9 mouse cellular contexts compared by ENCODE assay signal in genomic region chr3:96427761-96428462, GRCm38 (mm10). TPM values are rescaled to one million over a fixed set of nuclear protein-coding genes. Genes with fewer than 3 reads are reported as not detected.
DNase-seq lines count a peak whose midpoint lies in the region; ATAC-seq and TF ChIP-seq lines count a peak whose summit lies in the region.
"Had no signal": no experiment of that assay in that cellular context is flagged by ENCODE, and none has a peak within 500 bp of the region (broad histone marks: within the 10 kb centered on the region; RNA-seq: fewer than 3 reads in every experiment).

No protein-coding gene starts in this region.

- H3K4me2 ChIP-seq in hindbrain, embryonic 12.5 days (replicated peaks) = no peak overlapping the region
- H3K4me2 ChIP-seq in CH12.LX (ENCODE audit: insufficient read depth, low read depth, poor library complexity, severe bottlenecking) = peak overlapping the region; percentile 68
- H3K4me2 ChIP-seq in heart, postnatal 0 days (ENCODE audit: low read depth, low read length) = peak overlapping the region; percentile 39
- no peak overlapping the region; the same call in 1 of the 2 replicates for H3K4me2 ChIP-seq in limb, embryonic 14.5 days (replicated peaks; ENCODE audit: low read depth, low read length, severe bottlenecking)
- H3K4me2 ChIP-seq in stomach, embryonic 14.5 days (replicated peaks; ENCODE audit: low read depth, low read length) = peak overlapping the region; percentile 14; the same call in 1 of the 2 replicates

- H3K79me2 ChIP-seq in CH12.LX (replicated peaks; ENCODE audit: control insufficient read depth, extremely low read depth, insufficient read depth, poor library complexity, severe bottlenecking) = no peaks in the 10 kb centered on the region

- ATAC-seq in hindbrain, embryonic 12.5 days (ENCODE audit: low FRiP score) = no peak
- ATAC-seq in heart, postnatal 0 days (ENCODE audit: insufficient read depth, low read depth) = peak; percentile 74
- peak; percentile 53 for ATAC-seq in limb, embryonic 14.5 days (ENCODE audit: low FRiP score, low read depth)
- ATAC-seq in stomach, embryonic 14.5 days (ENCODE audit: insufficient number of reproducible peaks, insufficient read depth, low FRiP score, low read depth) = 0 out of 2 replicates have a peak, but pooled peaks have one; percentile 8

- no peak; the same call in none of the 2 replicates for TF ChIP-seq RAD21 in CH12.LX (IDR thresholded peaks at IDR 0.05; ENCODE audit: low read depth, low read length)

- H3K4me1 ChIP-seq in hindbrain, embryonic 10.5 days (replicated peaks) = peaks cover 46% of the 10 kb centered on the region
- H3K4me1 ChIP-seq in hindbrain, embryonic 12.5 days = no peaks in the 10 kb centered on the region
- peaks cover 14 to 53% of the 10 kb centered on the region in 2 experiments for H3K4me1 ChIP-seq in CH12.LX (ENCODE audit: control insufficient read depth in 1 of 2, insufficient read depth in 2 of 2)
- no peaks in the 10 kb centered on the region for H3K4me1 ChIP-seq in heart, postnatal 0 days (ENCODE audit: control insufficient read depth, insufficient read depth)
- no peaks in the 10 kb centered on the region for H3K4me1 ChIP-seq in limb, embryonic 14.5 days (ENCODE audit: control insufficient read depth, insufficient read depth, low read length)
- no peaks in the 10 kb centered on the region; the same call in 1 of the 2 replicates for H3K4me1 ChIP-seq in stomach, embryonic 14.5 days (ENCODE audit: control insufficient read depth, insufficient read depth, low read length)

- H3K9me3 ChIP-seq in hindbrain, embryonic 10.5 days = no peaks in the 10 kb centered on the region
- H3K9me3 ChIP-seq in hindbrain, embryonic 12.5 days (replicated peaks) = no peaks in the 10 kb centered on the region
- no peaks in the 10 kb centered on the region for H3K9me3 ChIP-seq in CH12.LX (replicated peaks; ENCODE audit: low read length)
- no peaks in the 10 kb centered on the region for H3K9me3 ChIP-seq in heart, postnatal 0 days (replicated peaks; ENCODE audit: control insufficient read depth, low read length)
- H3K9me3 ChIP-seq in limb, embryonic 14.5 days (ENCODE audit: control insufficient read depth, low read length) = no peaks in the 10 kb centered on the region
- no peaks in the 10 kb centered on the region for H3K9me3 ChIP-seq in stomach, embryonic 14.5 days (ENCODE audit: control insufficient read depth, low read depth, low read length)

- no peaks in the 10 kb centered on the region for H3K36me3 ChIP-seq in hindbrain, embryonic 10.5 days
- no peaks in the 10 kb centered on the region for H3K36me3 ChIP-seq in hindbrain, embryonic 12.5 days
- no peaks in the 10 kb centered on the region for H3K36me3 ChIP-seq in CH12.LX (replicated peaks in 1 of 2; ENCODE audit: control insufficient read depth in 1 of 2, insufficient read depth in 1 of 2, low read length in 1 of 2)
- no peaks in the 10 kb centered on the region for H3K36me3 ChIP-seq in heart, postnatal 0 days (replicated peaks; ENCODE audit: control insufficient read depth, insufficient read depth, low read length)
- H3K36me3 ChIP-seq in limb, embryonic 14.5 days (ENCODE audit: control insufficient read depth, insufficient read depth, low read length) = no peaks in the 10 kb centered on the region
- no peaks in the 10 kb centered on the region for H3K36me3 ChIP-seq in stomach, embryonic 14.5 days (ENCODE audit: control insufficient read depth, insufficient read depth, low read length)

- peak in 1 of 2 experiments; percentile 46; a peak in 2 of 4 replicates for TF ChIP-seq CTCF in CH12.LX (conservative IDR thresholded peaks at IDR 0.05 in 1 of 2, IDR thresholded peaks at IDR 0.05 in 1 of 2; ENCODE audit: low read depth in 2 of 2, low read length in 2 of 2)
- TF ChIP-seq CTCF in brain, embryonic 14.5 days (IDR thresholded peaks at IDR 0.05; ENCODE audit: borderline replicate concordance, extremely low read depth, insufficient read depth, insufficient read length) = peak; percentile 5; the same call in 1 of the 2 replicates
- peak; percentile 29; the same call in 1 of the 2 replicates for TF ChIP-seq CTCF in heart, postnatal 0 days (IDR thresholded peaks at IDR 0.05; ENCODE audit: low read depth)

- 10% methylated on average over 16 of the region's 16 CpGs for WGBS in hindbrain, embryonic 10.5 days
- WGBS in hindbrain, embryonic 12.5 days = 9% methylated on average over 16 of the region's 16 CpGs
- 5% methylated on average over 16 of the region's 16 CpGs for WGBS in heart, postnatal 0 days
- 9% methylated on average over 16 of the region's 16 CpGs for WGBS in limb, embryonic 14.5 days
- 8% methylated on average over 16 of the region's 16 CpGs for WGBS in stomach, embryonic 14.5 days

- H3K4me3 ChIP-seq in hindbrain, embryonic 10.5 days = peak overlapping the region; percentile 39
- H3K4me3 ChIP-seq in hindbrain, embryonic 12.5 days = no peak overlapping the region
- peak overlapping the region; percentile 54 to 73 (median 59) for H3K4me3 ChIP-seq in CH12.LX (replicated peaks in 1 of 3; ENCODE audit: low read depth in 2 of 3, low read length in 2 of 3, poor library complexity in 1 of 3)
- peak overlapping the region; percentile 16; the same call in 1 of the 2 replicates for H3K4me3 ChIP-seq in heart, postnatal 0 days (ENCODE audit: low read depth, low read length)
- no peak overlapping the region for H3K4me3 ChIP-seq in limb, embryonic 14.5 days (replicated peaks; ENCODE audit: low read length)
- no peak overlapping the region for H3K4me3 ChIP-seq in stomach, embryonic 14.5 days (ENCODE audit: low read depth, low read length)

- peak; percentile 59 for DNase-seq in hindbrain, embryonic 10.5 days (ENCODE audit: low spot score)
- peak; percentile 87 for DNase-seq in CH12.LX (ENCODE audit: extremely low read depth)
- DNase-seq in brain, embryonic 14.5 days (ENCODE audit: low read depth) = no peak
- no peak for DNase-seq in heart, postnatal 0 days (ENCODE audit: low spot score)
- peak; percentile 34 for DNase-seq in limb, embryonic 14.5 days (ENCODE audit: low spot score)
- no peak for DNase-seq in gastrocnemius, postnatal 4 days (ENCODE audit: low spot score in 2 of 2)

- in situ Hi-C loops in CH12.LX (cut with MboI; ENCODE audit: low pct_ligation_motif_present, low pct_unique_long_range_greater_than_20kb, low sequenced_read_pairs) = no loop called here

- TF ChIP-seq EP300 in CH12.LX (IDR thresholded peaks at IDR 0.05; ENCODE audit: low read length) = no peak
- TF ChIP-seq EP300 in heart, postnatal 0 days (IDR thresholded peaks at IDR 0.05; ENCODE audit: low read depth) = no peak

- H3K27me3 ChIP-seq in hindbrain, embryonic 10.5 days (ENCODE audit: insufficient read depth, poor library complexity, severe bottlenecking) = peaks cover 63% of the 10 kb centered on the region
- H3K27me3 ChIP-seq in hindbrain, embryonic 12.5 days = peaks cover 20% of the 10 kb centered on the region
- H3K27me3 ChIP-seq in CH12.LX (replicated peaks) = no peaks in the 10 kb centered on the region
- H3K27me3 ChIP-seq in heart, postnatal 0 days (ENCODE audit: control insufficient read depth, insufficient read depth, low read length) = peaks cover 31% of the 10 kb centered on the region
- H3K27me3 ChIP-seq in limb, embryonic 14.5 days (ENCODE audit: control insufficient read depth, insufficient read depth, low read length) = no peaks in the 10 kb centered on the region
- H3K27me3 ChIP-seq in stomach, embryonic 14.5 days (ENCODE audit: control insufficient read depth, insufficient read depth, low read length) = no peaks in the 10 kb centered on the region

- no peak for TF ChIP-seq POLR2A in CH12.LX (IDR thresholded peaks at IDR 0.05; ENCODE audit: low read depth, low read length)
- TF ChIP-seq POLR2A in brain, embryonic 14.5 days (IDR thresholded peaks at IDR 0.05; ENCODE audit: borderline replicate concordance, extremely low read depth, insufficient read depth, insufficient read length, poor library complexity, severe bottlenecking) = no peak
- TF ChIP-seq POLR2A in limb, embryonic 14.5 days (IDR thresholded peaks at IDR 0.05; ENCODE audit: borderline replicate concordance, extremely low read depth, insufficient read depth, insufficient read length) = no peak

- dilution Hi-C loops in CH12.LX (cut with MboI; ENCODE audit: extremely low pct_ligation_motif_present, extremely low pct_unique_long_range_greater_than_20kb, low sequenced_read_pairs) = no loop called here

- no peak overlapping the region for H3K9ac ChIP-seq in hindbrain, embryonic 12.5 days
- H3K9ac ChIP-seq in CH12.LX (ENCODE audit: insufficient read depth, low read depth) = peak overlapping the region; percentile 93
- no peak overlapping the region for H3K9ac ChIP-seq in heart, postnatal 0 days (replicated peaks; ENCODE audit: low read depth, low read length)
- H3K9ac ChIP-seq in limb, embryonic 14.5 days (ENCODE audit: low read depth, low read length, severe bottlenecking) = no peak overlapping the region
- no peak overlapping the region for H3K9ac ChIP-seq in stomach, embryonic 14.5 days (replicated peaks; ENCODE audit: low read depth, low read length)

- no peak overlapping the region for H3K27ac ChIP-seq in hindbrain, embryonic 10.5 days
- no peak overlapping the region for H3K27ac ChIP-seq in hindbrain, embryonic 12.5 days
- no peak overlapping the region for H3K27ac ChIP-seq in CH12.LX (ENCODE audit: insufficient read depth, low read depth)
- H3K27ac ChIP-seq in heart, postnatal 0 days (ENCODE audit: low read depth) = no peak overlapping the region
- no peak overlapping the region for H3K27ac ChIP-seq in limb, embryonic 14.5 days (replicated peaks; ENCODE audit: low read depth, low read length)
- no peak overlapping the region for H3K27ac ChIP-seq in stomach, embryonic 14.5 days (ENCODE audit: low read length)

TF ChIP-seq in CH12.LX, 34 proteins besides CTCF, POLR2A, EP300 and RAD21 (continues in another document):
- TF ChIP-seq ELF1 (IDR thresholded peaks at IDR 0.05; ENCODE audit: low read depth, low read length) = peak; percentile 98
- TF ChIP-seq NRF1 (IDR thresholded peaks at IDR 0.05; ENCODE audit: low read depth, low read length) = peak; percentile 71
- peak; percentile 15; the same call in 1 of the 2 replicates for TF ChIP-seq SMC3 (IDR thresholded peaks at IDR 0.05; ENCODE audit: low read depth, low read length)
- TF ChIP-seq MAFK (IDR thresholded peaks at IDR 0.05; ENCODE audit: insufficient replicate concordance, low read length) = peak; percentile 96

RNA-seq across cellular contexts. Expression of gene BC107364, which starts 24.2 kb away (rescaled TPM):
- 0.25 TPM in 1 of 2 replicates, not detected in the other for polyA plus RNA-seq in hindbrain, embryonic 10.5 days (2016; fragmentation: Nextera tagmentation; extraction: Ambion mirVana)
- polyA plus RNA-seq in hindbrain, embryonic 12.5 days (2016; fragmentation: Nextera tagmentation; extraction: Ambion mirVana) = not detected in 2 replicates
- total RNA-seq in CH12.LX (2012; rRNA removed) (0.13 TPM in 1 of 2 replicates, not detected in the other), CH12.LX (2014; rRNA removed) (not detected in 2 replicates)
- polyA plus RNA-seq in CH12.LX (2012; ENCODE audit: insufficient read length, low read depth) = not detected in 2 replicates
- polyA plus RNA-seq in brain, embryonic 14.5 days (2012; rRNA removed) = 0.05 TPM in 1 of 2 replicates, not detected in the other
- not detected in 2 replicates for total RNA-seq in heart, postnatal 0 days (2014; rRNA removed; ENCODE audit: low replicate concordance)
- 0.40 and 0.41 TPM in 2 replicates for polyA plus RNA-seq in heart, postnatal 0 days (2015; fragmentation: Nextera tagmentation; extraction: Ambion mirVana)
- 0.10 TPM in 1 of 2 replicates, not detected in the other for polyA plus RNA-seq in limb, embryonic 14.5 days (2012; rRNA removed)
- 0.40 TPM in 1 of 2 replicates, not detected in the other for polyA plus RNA-seq in limb, embryonic 14.5 days (2014; fragmentation: Nextera tagmentation; extraction: Ambion mirVana)
- polyA plus RNA-seq in stomach, embryonic 14.5 days (2014; fragmentation: Nextera tagmentation; extraction: Ambion mirVana) = not detected in 2 replicates
- total RNA-seq in gastrocnemius, postnatal 4 days (2021) = not detected
- polyA plus RNA-seq: spleen, adult 2 months had no signal

Comparison
In these comparisons a context has a peak if more than half of its experiments do, and no peak if none do; other contexts are left out.
1. H3K4me3 ChIP-seq: peak in hindbrain, embryonic 10.5 days (single experiment), CH12.LX (3 of 3) and heart, postnatal 0 days (single experiment); none in hindbrain, embryonic 12.5 days (single experiment), limb, embryonic 14.5 days (single experiment) and stomach, embryonic 14.5 days (single experiment).
2. DNase-seq: peak in hindbrain, embryonic 10.5 days (single experiment), CH12.LX (single experiment) and limb, embryonic 14.5 days (single experiment); none in brain, embryonic 14.5 days (single experiment), heart, postnatal 0 days (single experiment) and gastrocnemius, postnatal 4 days (0 of 2).
3. H3K4me2 ChIP-seq: peak in CH12.LX (single experiment), heart, postnatal 0 days (single experiment) and stomach, embryonic 14.5 days (single experiment); none in hindbrain, embryonic 12.5 days (single experiment) and limb, embryonic 14.5 days (single experiment).